In the genomic region with DNA sequence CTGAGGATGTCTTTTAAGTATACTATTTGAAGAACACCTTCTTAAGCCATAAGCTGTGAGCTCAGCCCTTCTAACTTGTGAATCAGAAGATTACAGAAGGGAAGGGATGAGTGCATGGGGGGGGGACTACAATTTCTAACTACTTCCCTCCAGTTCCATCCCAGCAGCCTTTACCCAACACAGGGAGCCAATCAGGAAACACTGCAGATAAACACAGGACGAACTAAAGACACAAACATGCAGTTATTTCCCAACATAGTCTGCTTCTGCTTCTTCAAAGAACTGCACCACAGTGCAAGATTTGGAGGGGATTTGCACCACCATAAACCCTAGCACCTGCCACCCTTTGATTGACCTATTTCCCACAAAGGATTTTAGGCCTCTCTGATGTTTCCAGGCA, we compare ENCODE assay signal across 29 mouse cellular contexts. TPM values are rescaled to one million over a fixed set of nuclear protein-coding genes. Genes with fewer than 3 reads are reported as not detected.
DNase-seq lines count a peak whose midpoint lies in the region; ATAC-seq and TF ChIP-seq lines count a peak whose summit lies in the region.
"Had no signal": no experiment of that assay in that cellular context is flagged by ENCODE, and none has a peak within 500 bp of the region (broad histone marks: within the 10 kb centered on the region; RNA-seq: fewer than 3 reads in every experiment).

No protein-coding gene starts in this region.

- no peaks in the 10 kb centered on the region for H3K27me3 ChIP-seq in liver, embryonic 15.5 days
- H3K27me3 ChIP-seq in hindbrain, postnatal 0 days (ENCODE audit: insufficient read depth, low read length): no peaks in the 10 kb centered on the region
- H3K27me3 ChIP-seq: CH12.LX; forebrain, embryonic 12.5 days; heart, embryonic 13.5 days; hindbrain, embryonic 13.5 days; limb, embryonic 12.5 days; midbrain, embryonic 15.5 days; neural tube, embryonic 15.5 days had no signal

- H3K4me3 ChIP-seq in liver, embryonic 15.5 days (replicated peaks): no peak overlapping the region
- H3K4me3 ChIP-seq in bone marrow, adult 2 months (replicated peaks; ENCODE audit: control insufficient read depth, low read depth, low read length): no peak overlapping the region
- no peak overlapping the region for H3K4me3 ChIP-seq in hindbrain, postnatal 0 days (ENCODE audit: low read length)
- H3K4me3 ChIP-seq: erythroblast, embryonic 14.5 days; forebrain, embryonic 12.5 days; heart, embryonic 13.5 days; hindbrain, embryonic 13.5 days; left cerebral cortex, adult 2 months; limb, embryonic 12.5 days; midbrain, embryonic 10.5 days; midbrain, embryonic 15.5 days; neural tube, embryonic 15.5 days had no signal

- H3K4me1 ChIP-seq in liver, embryonic 15.5 days (replicated peaks): peaks cover 51% of the 10 kb centered on the region
- peaks cover 9% of the 10 kb centered on the region for H3K4me1 ChIP-seq in bone marrow, adult 2 months (ENCODE audit: control insufficient read depth, insufficient read depth, low read length)
- no peaks in the 10 kb centered on the region for H3K4me1 ChIP-seq in hindbrain, postnatal 0 days (ENCODE audit: insufficient read depth, low read length)
- H3K4me1 ChIP-seq: forebrain, embryonic 12.5 days; hindbrain, embryonic 13.5 days; limb, embryonic 12.5 days; midbrain, embryonic 10.5 days; midbrain, embryonic 15.5 days; neural tube, embryonic 15.5 days had no signal

- 40% methylated on average over 1 of the region's 1 CpGs for WGBS in liver, embryonic 15.5 days (ENCODE audit: insufficient replicate concordance)
- WGBS in bone marrow, adult 2 months: 26% methylated on average over 1 of the region's 1 CpGs
- 94% methylated on average over 1 of the region's 1 CpGs for WGBS in hindbrain, postnatal 0 days

- DNase-seq in liver (no peak), 416B (ENCODE audit: low read depth) (peak; percentile 15)
- DNase-seq in urinary bladder, postnatal 10 days (ENCODE audit: low spot score): no peak
- no peak for DNase-seq in hindbrain, postnatal 0 days (ENCODE audit: low spot score)
- DNase-seq: adrenal gland, adult 8-10 months; cerebellum, adult 11 months; cerebellum, adult 9-10 months; forebrain, postnatal 0 days; heart, postnatal 4 days; kidney, postnatal 14 days; right cerebral cortex, postnatal 4 days; thymus, adult 18-20 months had no signal

- no peak for ATAC-seq in liver, embryonic 15.5 days (ENCODE audit: insufficient read depth)
- ATAC-seq in megakaryocyte, adult 5-6 weeks (ENCODE audit: poor library complexity, severe bottlenecking): peak; percentile 53
- ATAC-seq in hindbrain, postnatal 0 days: no peak
- ATAC-seq: activated CD4-positive, CD25-positive, alpha-beta regulatory T cell, adult 4 months; forebrain, postnatal 0 days; intestine, postnatal 0 days; midbrain, embryonic 15.5 days had no signal

- H3K9ac ChIP-seq in liver, embryonic 15.5 days: no peak overlapping the region
- H3K9ac ChIP-seq in hindbrain, postnatal 0 days (replicated peaks; ENCODE audit: low read length): no peak overlapping the region
- H3K9ac ChIP-seq: forebrain, embryonic 12.5 days; forebrain, postnatal 0 days; heart, embryonic 13.5 days; hindbrain, embryonic 13.5 days; limb, embryonic 12.5 days; midbrain, embryonic 15.5 days; neural tube, embryonic 15.5 days had no signal

- H3K9me3 ChIP-seq in liver, embryonic 15.5 days (replicated peaks): peaks cover 2% of the 10 kb centered on the region; the same call in 1 of the 2 replicates
- no peaks in the 10 kb centered on the region for H3K9me3 ChIP-seq in hindbrain, postnatal 0 days (ENCODE audit: low read length)
- H3K9me3 ChIP-seq: forebrain, embryonic 12.5 days; hindbrain, embryonic 13.5 days; midbrain, embryonic 15.5 days; neural tube, embryonic 15.5 days had no signal

- H3K4me2 ChIP-seq in liver, embryonic 15.5 days: no peak overlapping the region
- H3K4me2 ChIP-seq in hindbrain, postnatal 0 days (ENCODE audit: low read depth, low read length): no peak overlapping the region
- H3K4me2 ChIP-seq: forebrain, embryonic 12.5 days; heart, embryonic 13.5 days; hindbrain, embryonic 13.5 days; limb, embryonic 12.5 days; midbrain, embryonic 15.5 days; neural tube, embryonic 15.5 days had no signal

- H3K36me3 ChIP-seq in liver, embryonic 15.5 days (replicated peaks): no peaks in the 10 kb centered on the region
- H3K36me3 ChIP-seq in hindbrain, postnatal 0 days (ENCODE audit: insufficient read depth, low read length): no peaks in the 10 kb centered on the region
- H3K36me3 ChIP-seq: forebrain, embryonic 12.5 days; hindbrain, embryonic 13.5 days; midbrain, embryonic 15.5 days had no signal

- TF ChIP-seq CTCF in bone marrow, adult 2 months (IDR thresholded peaks at IDR 0.05; ENCODE audit: control insufficient read depth, insufficient read depth, low read length): no peak
- no peak for TF ChIP-seq CTCF in hindbrain, postnatal 0 days (IDR thresholded peaks at IDR 0.05; ENCODE audit: low read depth)

- TF ChIP-seq POLR2A in bone marrow, adult 2 months (IDR thresholded peaks at IDR 0.05; ENCODE audit: borderline replicate concordance, control insufficient read depth, low read depth, low read length): no peak

- H3K27ac ChIP-seq in liver, embryonic 15.5 days (replicated peaks): peak overlapping the region; percentile 29; the same call in 1 of the 2 replicates
- peak overlapping the region; percentile 16; the same call in 1 of the 2 replicates for H3K27ac ChIP-seq in bone marrow, adult 2 months (ENCODE audit: control insufficient read depth, insufficient read depth, low read depth, low read length, poor library complexity)
- H3K27ac ChIP-seq in hindbrain, postnatal 0 days: no peak overlapping the region
- H3K27ac ChIP-seq: forebrain, embryonic 12.5 days; hindbrain, embryonic 13.5 days; left cerebral cortex, adult 2 months; limb, embryonic 12.5 days; macrophage; midbrain, embryonic 10.5 days; midbrain, embryonic 15.5 days; neural tube, embryonic 15.5 days; stomach, postnatal 0 days had no signal

RNA-seq across cellular contexts. Expression of gene Zfp36l2, which starts 50.4 kb away (rescaled TPM):
- 6.8 and 7.4 TPM in 2 replicates for polyA plus RNA-seq in liver, embryonic 15.5 days (2015; fragmentation: Nextera tagmentation; extraction: Ambion mirVana)
- 45.8 and 74.0 TPM in 2 replicates for polyA plus RNA-seq in bone marrow, adult 2 months (2011; ENCODE audit: insufficient read depth, insufficient read length, low replicate concordance, missing spikeins)
- 316 and 357 TPM in 2 replicates for total RNA-seq in megakaryocyte, adult 5-6 weeks (2015)
- 121 and 168 TPM in 2 replicates for total RNA-seq in megakaryocyte, adult 5-6 weeks (2017)
- total RNA-seq in hindbrain, postnatal 0 days (2014; rRNA removed): 13.3 and 16.7 TPM in 2 replicates
- 5.4 and 5.5 TPM in 2 replicates for polyA plus RNA-seq in hindbrain, postnatal 0 days (2015; fragmentation: Nextera tagmentation; extraction: Ambion mirVana)
